Mouse (Mus musculus): ENCODE results near the gene Eno3.
A peak's percentile ranks its signal among the peaks of the same experiment; 100 is the strongest.

DNA sequence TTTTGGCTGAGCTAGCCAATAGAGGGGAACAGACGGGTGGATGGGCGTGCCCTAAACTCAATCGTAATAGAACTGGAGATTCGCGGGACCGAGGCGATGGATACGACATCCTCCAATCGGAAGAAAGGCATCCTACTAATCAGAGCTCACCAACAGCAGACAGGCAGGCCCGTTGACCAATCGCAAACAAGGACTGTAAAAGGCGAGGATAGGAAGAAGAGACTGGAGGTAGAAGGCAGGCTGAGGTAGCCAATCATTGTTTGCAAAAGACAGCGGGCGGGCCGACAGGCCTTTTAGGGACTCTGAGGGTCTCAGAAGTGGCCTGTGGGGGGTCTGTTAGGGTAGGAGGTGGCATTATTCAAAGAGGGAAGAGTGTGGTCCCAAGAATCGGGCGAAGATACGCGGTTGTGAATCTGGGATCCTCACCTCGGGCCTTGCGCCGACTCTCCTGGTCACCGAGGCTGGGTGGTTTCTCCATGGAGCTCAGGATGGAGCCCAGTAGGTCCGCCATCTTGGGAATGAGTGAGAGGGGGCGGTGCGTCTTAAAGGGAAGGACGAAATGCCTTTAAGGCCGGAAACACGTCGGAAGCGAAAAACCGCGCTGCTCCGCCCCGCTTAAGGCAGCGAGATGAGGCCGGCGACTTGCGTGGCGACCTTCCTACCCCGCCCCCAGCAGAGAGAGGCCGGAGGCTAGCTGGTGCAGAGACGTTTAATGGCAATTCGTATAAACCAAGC is 11.9 kb downstream of the Eno3 start, which contains the start of gene Spag7:
- 0 out of 2 replicates have a peak, but pooled peaks have one; percentile 74 for TF ChIP-seq KAT2A (IDR thresholded peaks at IDR 0.05; ENCODE audit: insufficient replicate concordance, low read length)
- TF ChIP-seq ZC3H11A (IDR thresholded peaks at IDR 0.05; ENCODE audit: low read depth, low read length), result no peak
- no peak for TF ChIP-seq EP300 (IDR thresholded peaks at IDR 0.05; ENCODE audit: low read length)
- TF ChIP-seq POLR2A (IDR thresholded peaks at IDR 0.05; ENCODE audit: low read depth, low read length), result peak; percentile 83
- TF ChIP-seq POLR2AphosphoS2 (IDR thresholded peaks at IDR 0.05; ENCODE audit: low read depth, low read length), result peak; percentile 20; the same call in 1 of the 2 replicates
- peak; percentile 68; the same call in 1 of the 2 replicates for TF ChIP-seq HCFC1 (IDR thresholded peaks at IDR 0.05; ENCODE audit: low read depth, low read length)
- TF ChIP-seq RAD21 (IDR thresholded peaks at IDR 0.05; ENCODE audit: low read depth, low read length), result no peak; the same call in 1 of the 2 replicates
- TF ChIP-seq CTCF (conservative IDR thresholded peaks at IDR 0.05 in 1 of 2, IDR thresholded peaks at IDR 0.05 in 1 of 2; ENCODE audit: low read depth in 2 of 2, low read length in 2 of 2), result no peak
- no peak; the same call in 1 of the 2 replicates for TF ChIP-seq SIN3A (IDR thresholded peaks at IDR 0.05; ENCODE audit: low read length)
- TF ChIP-seq RCOR1 (conservative IDR thresholded peaks at IDR 0.05; ENCODE audit: low read depth, low read length), result no peak
- no peak for TF ChIP-seq MAFK (IDR thresholded peaks at IDR 0.05; ENCODE audit: insufficient replicate concordance, low read length)
- TF ChIP-seq NELFE (IDR thresholded peaks at IDR 0.05; ENCODE audit: low read depth, low read length), result peak; percentile 67; the same call in 1 of the 2 replicates
- peak; percentile 61 for TF ChIP-seq ZMIZ1 (IDR thresholded peaks at IDR 0.05; ENCODE audit: low read depth, low read length)

Data from CH12.LX (cell line).